Mouse (Mus musculus): ENCODE data around the gene Speer1. TPM values are rescaled to one million over a fixed set of nuclear protein-coding genes. Genes with fewer than 3 reads are reported as not detected.
"Not testable (repeated sequence)": the region's sequence is repeated elsewhere in the genome, so short reads cannot be mapped to it uniquely, and the experiment has no call there.

Gene Speer1
- 1 to 10 TPM in 1 of 3 experiments, under 1 TPM in 1, not detected in 1; 0.69 to 2.8 TPM for polyA plus RNA-seq (2017; shearing (Covaris generic))

DNA sequence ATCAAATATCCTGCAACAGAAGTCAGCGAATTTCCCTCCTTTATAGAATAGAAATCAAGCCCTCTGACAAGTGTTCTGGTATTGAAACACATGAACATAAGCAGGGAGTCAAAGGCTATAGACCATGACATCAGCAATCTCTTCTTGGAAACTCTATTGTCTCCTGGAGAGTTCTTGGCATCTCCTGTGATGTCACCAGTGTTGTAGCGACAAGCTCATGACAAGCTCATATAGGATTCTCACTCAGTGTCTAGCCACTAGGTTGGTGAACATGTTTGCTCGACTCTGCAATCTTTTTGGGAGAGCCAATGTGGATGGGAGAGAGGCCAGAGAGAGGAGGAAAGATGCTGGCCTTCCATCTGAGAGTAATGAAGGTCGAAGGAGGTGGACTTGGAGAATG is at the start of gene Speer1:
TSS of gene Speer1 (plus strand) at position 301 of the 400 bp plus-strand sequence.
- not testable (repeated sequence) for ATAC-seq

Other genes with a start within 250 kb of the Speer1 start
- gene Gm8879, start 213.9 kb upstream of the Speer1 start, polyA plus RNA-seq (2017; shearing (Covaris generic)): under 1 TPM in 1 of 3 experiments, not detected in 2; 0.63 TPM
- not detected for gene Gm5861, start 158.4 kb upstream of the Speer1 start, polyA plus RNA-seq (2017; shearing (Covaris generic))
- not detected for gene Gm8890, start 85.5 kb upstream of the Speer1 start, polyA plus RNA-seq (2017; shearing (Covaris generic))
- not detected for gene Gm8897, start 74.9 kb downstream of the Speer1 start, polyA plus RNA-seq (2017; shearing (Covaris generic))
- under 1 TPM in 1 of 3 experiments, not detected in 2; 0.97 TPM for gene Gm8906, start 161.2 kb downstream of the Speer1 start, polyA plus RNA-seq (2017; shearing (Covaris generic))